Mouse (Mus musculus) lung, adult 2 months (tissue): ENCODE measurements at regions not wholly inside any gene's neighbourhood (a gene's known extent, or its start where the extent isn't known, plus 50 kb on each side); places are given as distances from the start of the nearest gene placed in this dataset.

Experiments used
- CTCF ChIP-seq: fragments of 200-500 bp; IDR thresholded peaks from 2 replicates; pipeline ENCODE4 v1.5.1; 2011; ENCODE audit warnings: mild to moderate bottlenecking, low read length, control low read depth; ENCODE audit not compliant: insufficient read depth
- POLR2A ChIP-seq: fragments of 200-500 bp; IDR thresholded peaks from 2 replicates; pipeline ENCODE4 v1.6.1; 2011; ENCODE audit warnings: low read depth, mild to moderate bottlenecking, control low read depth, low read length, borderline replicate concordance; ENCODE audit errors: extremely low read depth

GRCm38 (mm10) chr3:40094040-40094439 is 437.0 kb upstream of the Intu start:
- TF ChIP-seq CTCF (no peak), POLR2A (no peak)
